Mouse (Mus musculus) midbrain, embryonic 16.5 days (tissue): ENCODE data around the gene Kmt5b. TPM values are rescaled to one million over a fixed set of nuclear protein-coding genes. Genes with fewer than 3 reads are reported as not detected.

Experiments used
- ATAC-seq: fragments of 200-750 bp; cut with Nextera tagmentation; 2 replicates; pipeline ENCODE4 v1.8.0; 2017; ENCODE audit warnings: moderate TSS enrichment
- H3K27ac ChIP-seq: fragments of 300-500 bp; sonication (generic); 2 replicates; pipeline ENCODE4 v1.5.1; 2014; ENCODE audit warnings: mild to moderate bottlenecking, low read length, mixed read lengths
- H3K27me3 ChIP-seq: fragments of 300-500 bp; sonication (generic); 2 replicates; pipeline ENCODE4 v1.6.1; 2014; ENCODE audit warnings: low read depth, low read length, mixed read lengths; ENCODE audit not compliant: control insufficient read depth, insufficient read depth
- H3K36me3 ChIP-seq: fragments of 300-500 bp; sonication (generic); 2 replicates; pipeline ENCODE4 v1.6.1; 2014; ENCODE audit warnings: mild to moderate bottlenecking, low read length, moderate library complexity, mixed read lengths; ENCODE audit not compliant: control insufficient read depth, insufficient read depth
- H3K4me1 ChIP-seq: fragments of 300-500 bp; sonication (generic); 2 replicates; pipeline ENCODE4 v1.6.1; 2014; ENCODE audit warnings: mild to moderate bottlenecking, low read length, mixed read lengths; ENCODE audit not compliant: control insufficient read depth, insufficient read depth
- H3K4me2 ChIP-seq: fragments of 300-500 bp; sonication (generic); 2 replicates; pipeline ENCODE4 v1.6.1; 2014; ENCODE audit warnings: mild to moderate bottlenecking, low read length, mixed read lengths
- H3K4me3 ChIP-seq: fragments of 300-500 bp; sonication (generic); 2 replicates; pipeline ENCODE4 v1.5.1; 2014; ENCODE audit warnings: low read depth, mild to moderate bottlenecking, low read length, moderate library complexity, mixed read lengths
- H3K9ac ChIP-seq: fragments of 300-500 bp; sonication (generic); 2 replicates; pipeline ENCODE4 v1.6.1; 2014; ENCODE audit warnings: low read depth, low read length, mixed read lengths
- H3K9me3 ChIP-seq: fragments of 300-500 bp; sonication (generic); replicated peaks from 2 replicates; pipeline ENCODE4 v1.6.1; 2014; ENCODE audit warnings: mild to moderate bottlenecking, low read length, mixed read lengths; ENCODE audit not compliant: control insufficient read depth, poor library complexity, severe bottlenecking
- WGBS: fragments of 180-500 bp; shearing (Covaris S2); extraction: QIAGEN DNeasy Blood & Tissue Kit; methylation state at CpG from one replicate; pipeline ENCODE4 v1.1.7; 2014; 5-methylcytosine and 5-hydroxymethylcytosine counted together
- polyA plus RNA-seq: library from polyadenylated mRNA; unstranded; fragments of >200 nt; fragmentation: Nextera tagmentation; extraction: Ambion mirVana; gene quantifications from 2 replicates; pipeline ENCODE4 v1.2.1, GENCODE M21; 2015

Kmt5b gene
- polyA plus RNA-seq, 1 experiment from 2014 or later = 50.3 TPM

DNA sequence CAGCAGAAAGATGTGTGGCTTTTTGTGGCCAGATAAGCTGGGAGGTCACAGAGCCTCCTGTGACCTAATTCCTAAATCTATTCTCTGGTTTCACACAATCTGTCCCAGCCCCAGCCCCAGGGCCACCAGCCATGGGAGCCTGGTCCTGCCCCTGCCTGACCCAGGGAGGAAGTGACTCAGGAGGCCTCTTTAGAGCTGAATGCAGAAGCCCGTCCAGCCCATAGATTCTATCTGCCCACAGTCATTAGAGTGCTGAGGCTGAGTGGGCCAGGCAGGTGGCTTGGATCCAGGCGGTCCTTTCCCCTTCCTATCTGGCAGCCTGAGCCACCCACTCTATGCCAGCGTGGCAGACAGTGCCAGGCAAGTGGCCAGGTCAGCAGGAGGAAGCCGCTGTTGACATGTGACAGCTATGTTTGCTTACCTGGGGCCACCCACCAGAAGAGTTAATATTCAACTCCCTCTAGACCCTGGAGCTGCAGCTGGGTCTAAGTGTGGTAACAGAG is 65.7 kb downstream of the Kmt5b start:
- Histone ChIP-seq H3K9ac (no peak overlapping the region), H3K9me3 (no peaks in the 10 kb centered on the region), H3K4me1 (no peaks in the 10 kb centered on the region), H3K27ac (no peak overlapping the region), H3K36me3 (no peaks in the 10 kb centered on the region), H3K4me3 (no peak overlapping the region), H3K4me2 (no peak overlapping the region), H3K27me3 (no peaks in the 10 kb centered on the region)
- WGBS = 73% methylated on average over 4 of the region's 4 CpGs
- no peak for ATAC-seq

DNA sequence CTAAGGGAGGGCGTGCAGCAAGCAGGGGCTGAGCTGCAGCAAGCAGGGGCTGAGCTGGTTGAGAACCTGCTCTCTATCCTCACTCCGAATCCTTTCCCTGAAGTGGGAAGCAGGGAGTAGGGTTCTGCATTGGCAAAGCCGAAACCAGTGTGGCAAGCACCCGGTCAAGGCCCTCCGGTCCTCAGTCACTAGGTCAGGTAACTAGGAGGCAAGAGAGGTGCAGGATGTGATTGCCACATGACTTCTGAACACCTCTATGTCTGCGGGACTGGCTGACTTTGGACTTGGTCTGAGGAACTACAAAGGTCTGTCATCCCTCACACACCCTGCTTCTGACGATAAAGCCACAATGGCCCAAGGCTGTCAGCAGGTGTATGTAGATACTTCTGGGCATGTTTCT is 67.1 kb downstream of the Kmt5b start:
- Histone ChIP-seq H3K36me3 (no peaks in the 10 kb centered on the region), H3K4me2 (no peak overlapping the region), H3K9me3 (no peaks in the 10 kb centered on the region), H3K27me3 (no peaks in the 10 kb centered on the region), H3K4me1 (no peaks in the 10 kb centered on the region), H3K9ac (no peak overlapping the region), H3K4me3 (no peak overlapping the region), H3K27ac (no peak overlapping the region)
- 85% methylated on average over 7 of the region's 7 CpGs for WGBS
- no peak for ATAC-seq

DNA sequence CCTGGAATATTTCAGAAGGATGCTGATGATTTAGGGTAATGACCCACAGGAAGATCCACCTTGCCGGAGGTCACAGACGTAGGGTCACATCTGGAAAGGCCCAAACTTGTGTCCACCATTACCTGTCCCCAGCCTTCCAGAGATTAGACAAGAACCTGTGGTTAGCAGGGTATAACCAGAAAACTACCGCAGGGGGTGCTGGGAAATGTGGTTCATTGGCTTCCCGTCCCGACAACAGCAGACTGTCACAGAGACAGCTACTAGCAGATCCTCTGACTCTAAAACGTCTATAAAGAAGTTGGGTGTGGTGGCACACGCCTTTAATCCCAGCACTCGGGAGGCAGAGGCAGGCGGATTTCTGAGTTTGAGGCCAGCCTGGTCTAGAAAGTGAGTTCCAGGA is 69.6 kb downstream of the Kmt5b start:
- 92% methylated on average over 9 of the region's 9 CpGs for WGBS
- Histone ChIP-seq H3K4me1 (no peaks in the 10 kb centered on the region), H3K4me2 (no peak overlapping the region), H3K36me3 (no peaks in the 10 kb centered on the region), H3K9ac (no peak overlapping the region), H3K27ac (no peak overlapping the region), H3K4me3 (no peak overlapping the region), H3K9me3 (no peaks in the 10 kb centered on the region), H3K27me3 (no peaks in the 10 kb centered on the region)
- ATAC-seq = no peak

GRCm38 (mm10) chr19:3838931-3839330 is 71.7 kb downstream of the Kmt5b start:
- Histone ChIP-seq H3K27ac (no peak overlapping the region), H3K9me3 (no peaks in the 10 kb centered on the region), H3K9ac (no peak overlapping the region), H3K36me3 (no peaks in the 10 kb centered on the region), H3K4me3 (no peak overlapping the region), H3K4me2 (no peak overlapping the region), H3K27me3 (no peaks in the 10 kb centered on the region), H3K4me1 (no peaks in the 10 kb centered on the region)
- WGBS = 88% methylated on average over 3 of the region's 3 CpGs
- ATAC-seq = no peak

DNA sequence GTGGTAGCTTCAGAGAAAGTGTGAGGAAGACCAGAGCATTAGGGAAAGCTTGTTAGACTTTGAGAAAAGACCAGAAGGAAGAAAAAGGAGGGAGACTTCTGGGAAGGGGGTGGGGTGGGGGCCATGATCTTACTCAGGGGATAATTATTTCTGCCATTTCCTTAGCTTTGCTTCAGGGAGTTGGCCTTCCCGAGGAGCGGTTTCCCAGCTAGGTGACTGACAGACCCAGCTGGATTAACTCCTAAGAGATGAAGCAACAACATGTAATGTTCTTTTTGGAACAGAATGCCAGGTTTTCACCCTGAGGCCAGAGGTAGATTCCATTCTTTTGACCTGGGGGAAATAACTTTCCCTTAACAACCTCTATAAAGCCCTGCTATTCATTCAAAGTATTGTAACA is 72.5 kb downstream of the Kmt5b start:
- Histone ChIP-seq H3K27ac (no peak overlapping the region), H3K4me2 (no peak overlapping the region), H3K36me3 (no peaks in the 10 kb centered on the region), H3K27me3 (no peaks in the 10 kb centered on the region), H3K9ac (no peak overlapping the region), H3K4me1 (no peaks in the 10 kb centered on the region), H3K4me3 (no peak overlapping the region), H3K9me3 (no peaks in the 10 kb centered on the region)
- no peak for ATAC-seq
- 53% methylated on average over 2 of the region's 2 CpGs for WGBS

DNA sequence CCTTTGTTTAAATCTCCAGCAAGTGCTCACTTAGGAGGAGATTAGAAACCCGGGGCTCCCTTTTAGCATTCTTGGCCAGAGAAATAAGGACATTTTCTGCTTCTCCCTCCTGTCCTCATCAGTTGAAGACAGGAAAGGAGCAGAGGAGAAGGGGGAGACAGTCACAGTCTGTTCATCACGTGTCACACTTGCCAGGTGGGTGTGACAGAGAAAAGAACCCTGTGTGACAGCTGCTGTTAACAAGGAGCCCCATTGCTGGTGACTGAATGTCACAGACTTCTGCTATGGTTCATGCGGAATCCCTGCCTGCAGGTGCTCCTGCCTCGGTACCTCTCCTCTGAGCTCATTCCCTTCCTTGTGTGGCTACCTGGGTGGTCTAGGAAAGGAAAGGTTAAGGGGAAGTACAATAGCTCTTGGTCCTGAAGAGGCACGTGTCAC is 73.0 kb downstream of the Kmt5b start:
- ATAC-seq = no peak
- Histone ChIP-seq H3K4me2 (no peak overlapping the region), H3K4me1 (no peaks in the 10 kb centered on the region), H3K9me3 (no peaks in the 10 kb centered on the region), H3K4me3 (no peak overlapping the region), H3K9ac (no peak overlapping the region), H3K27ac (no peak overlapping the region), H3K27me3 (no peaks in the 10 kb centered on the region), H3K36me3 (no peaks in the 10 kb centered on the region)
- 52% methylated on average over 5 of the region's 5 CpGs for WGBS

- 86% methylated on average over 5 of the region's 5 CpGs for WGBS
- no peak for ATAC-seq
- no peak overlapping the region for H3K27ac ChIP-seq
- H3K27me3 ChIP-seq = no peaks in the 10 kb centered on the region
- no peak overlapping the region for H3K9ac ChIP-seq
- no peak overlapping the region for H3K4me2 ChIP-seq
- no peak overlapping the region for H3K4me3 ChIP-seq
- H3K4me1 ChIP-seq = no peaks in the 10 kb centered on the region
- no peaks in the 10 kb centered on the region for H3K9me3 ChIP-seq
- H3K36me3 ChIP-seq = no peaks in the 10 kb centered on the region
These were observed 73.5 kb downstream of the Kmt5b start for GRCm38 (mm10) chr19:3840685-3841084.

DNA sequence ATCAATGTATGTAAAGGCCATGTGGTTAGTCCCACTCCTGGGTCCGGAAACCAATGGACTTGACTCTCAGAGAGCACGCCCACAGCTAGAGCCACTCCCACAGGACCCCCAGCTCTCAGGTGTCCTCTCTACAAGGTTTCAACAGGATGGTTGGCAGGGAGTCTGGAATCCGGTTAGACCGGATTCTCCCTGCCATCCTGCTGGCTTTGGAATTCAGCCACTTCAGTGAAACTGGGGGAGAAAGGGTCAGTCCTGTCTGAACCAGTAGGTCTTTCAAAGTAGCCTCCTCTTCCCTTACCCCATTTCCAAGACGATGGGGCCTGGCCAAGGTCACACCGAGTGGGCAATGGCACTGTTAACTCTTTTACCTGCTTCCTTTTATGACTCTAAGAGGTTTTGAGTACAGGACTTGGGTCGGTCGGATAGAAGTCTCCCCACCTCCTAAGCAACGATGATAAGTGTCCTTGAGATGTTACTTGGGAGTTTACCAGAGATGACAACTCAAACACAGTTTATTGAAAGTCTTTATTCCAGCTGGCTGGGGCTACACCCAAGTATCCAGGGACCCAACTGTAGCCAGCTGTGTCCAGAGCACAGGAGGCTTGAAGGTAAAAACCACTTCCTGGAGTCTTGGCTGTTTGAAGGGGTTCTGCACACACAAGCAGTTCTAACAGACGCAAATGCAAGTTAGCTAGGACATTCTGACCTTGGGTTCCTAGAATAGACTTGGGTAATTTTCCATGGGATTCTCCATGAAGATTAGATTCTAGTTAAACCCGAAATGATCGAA is 75.3 kb downstream of the Kmt5b start:
- no peak overlapping the region for H3K9ac ChIP-seq
- H3K27ac ChIP-seq = no peak overlapping the region
- H3K4me1 ChIP-seq = no peaks in the 10 kb centered on the region
- 60% methylated on average over 12 of the region's 12 CpGs for WGBS
- ATAC-seq = no peak
- no peaks in the 10 kb centered on the region for H3K36me3 ChIP-seq
- H3K4me2 ChIP-seq = no peak overlapping the region
- H3K27me3 ChIP-seq = no peaks in the 10 kb centered on the region
- no peak overlapping the region for H3K4me3 ChIP-seq
- no peaks in the 10 kb centered on the region for H3K9me3 ChIP-seq

GRCm38 (mm10) chr19:3843629-3844028 is 76.4 kb downstream of the Kmt5b start:
- Histone ChIP-seq H3K4me2 (no peak overlapping the region), H3K36me3 (no peaks in the 10 kb centered on the region)
- 88% methylated on average over 2 of the region's 2 CpGs for WGBS

More at GRCm38 (mm10) chr19:3843629-3844028, 76.4 kb downstream of the Kmt5b start:
- H3K9me3 ChIP-seq = no peaks in the 10 kb centered on the region
- ATAC-seq = no peak
- H3K27me3 ChIP-seq = no peaks in the 10 kb centered on the region
- no peak overlapping the region for H3K27ac ChIP-seq
- no peak overlapping the region for H3K9ac ChIP-seq
- H3K4me3 ChIP-seq = no peak overlapping the region
- no peaks in the 10 kb centered on the region for H3K4me1 ChIP-seq
